Mouse (Mus musculus): ENCODE results near the gene Abtb2. TPM values are rescaled to one million over a fixed set of nuclear protein-coding genes. Genes with fewer than 3 reads are reported as not detected.

Abtb2 gene
- total and polyA plus RNA-seq, 3 experiments, result 0.12 to 0.13 TPM; not detected in 1

GRCm38 (mm10) chr2:103627101-103627500 lies 61.0 kb downstream of the Abtb2 start (continued):
- TF ChIP-seq ZMIZ1 (IDR thresholded peaks at IDR 0.05; ENCODE audit: low read depth, low read length) (no peak), ETS1 (IDR thresholded peaks at IDR 0.05; ENCODE audit: low read depth, low read length) (no peak), NELFE (IDR thresholded peaks at IDR 0.05; ENCODE audit: low read depth, low read length) (no peak), EP300 (IDR thresholded peaks at IDR 0.05; ENCODE audit: low read depth in 1 of 2, low read length in 2 of 2) (no peak), USF2 (IDR thresholded peaks at IDR 0.05; ENCODE audit: borderline replicate concordance in 1 of 2, insufficient read depth in 1 of 2, low read depth in 1 of 2, low read length in 2 of 2) (no peak), ZKSCAN1 (IDR thresholded peaks at IDR 0.05; ENCODE audit: low read depth, low read length) (no peak), BHLHE40 (IDR thresholded peaks at IDR 0.05; ENCODE audit: borderline replicate concordance, low read depth, low read length) (peak; percentile 88), JUND (IDR thresholded peaks at IDR 0.05; ENCODE audit: low read depth, low read length) (no peak), ELF1 (IDR thresholded peaks at IDR 0.05; ENCODE audit: low read depth, low read length) (no peak), MEF2A (IDR thresholded peaks at IDR 0.05; ENCODE audit: extremely low read depth, insufficient replicate concordance, low read depth, low read length, poor library complexity, severe bottlenecking) (no peak), POLR2A (IDR thresholded peaks at IDR 0.05; ENCODE audit: control insufficient read depth in 1 of 2, insufficient read depth in 1 of 2, low read depth in 1 of 2, low read length in 2 of 2, poor library complexity in 1 of 2) (no peak)

GRCm38 (mm10) chr2:103629956-103630355 lies 63.8 kb downstream of the Abtb2 start:
- Histone ChIP-seq H3K27me3 (ENCODE audit: control insufficient read depth in 1 of 2, insufficient read depth in 2 of 2, low read length in 2 of 2) (peaks cover 0 to 5% of the 10 kb centered on the region in 2 experiments; a peak in 3 of 4 replicates), H3K9ac (ENCODE audit: control insufficient read depth, low read depth, low read length, poor library complexity, severe bottlenecking) (no peak overlapping the region), H3K27ac (ENCODE audit: control insufficient read depth, low read depth, low read length) (no peak overlapping the region), H3K36me3 (ENCODE audit: control insufficient read depth in 1 of 2, insufficient read depth in 2 of 2, low read length in 2 of 2) (peaks cover 0 to 3% of the 10 kb centered on the region in 2 experiments; a peak in 2 of 4 replicates), H3K9me3 (replicated peaks; ENCODE audit: insufficient read depth, low read length) (no peaks in the 10 kb centered on the region), H3K4me3 (ENCODE audit: control insufficient read depth in 1 of 2, insufficient read depth in 1 of 2, low read depth in 2 of 2, low read length in 2 of 2) (no peak overlapping the region), H3K79me2 (ENCODE audit: control insufficient read depth, insufficient read depth, low read length, poor library complexity) (no peaks in the 10 kb centered on the region), H3K4me1 (ENCODE audit: control insufficient read depth in 1 of 2, insufficient read depth in 2 of 2, low read length in 2 of 2) (no peaks in the 10 kb centered on the region)
- no peak for DNase-seq (ENCODE audit: low read depth, low spot score)
- no peak for TF ChIP-seq NELFE (IDR thresholded peaks at IDR 0.05; ENCODE audit: low read depth, low read length)
- no peak for TF ChIP-seq POLR2A (IDR thresholded peaks at IDR 0.05; ENCODE audit: control insufficient read depth in 1 of 2, insufficient read depth in 1 of 2, low read depth in 1 of 2, low read length in 2 of 2, poor library complexity in 1 of 2)
- TF ChIP-seq ZMIZ1 (IDR thresholded peaks at IDR 0.05; ENCODE audit: low read depth, low read length), result no peak
- no peak for TF ChIP-seq CTCF (IDR thresholded peaks at IDR 0.05 in 2 of 3, conservative IDR thresholded peaks at IDR 0.05 in 1 of 3; ENCODE audit: control insufficient read depth in 1 of 3, insufficient read depth in 1 of 3, low read depth in 2 of 3, low read length in 3 of 3, poor library complexity in 1 of 3, severe bottlenecking in 1 of 3)
- no peak for TF ChIP-seq UBTF (IDR thresholded peaks at IDR 0.05; ENCODE audit: borderline replicate concordance, insufficient read depth, low read depth, low read length)
- TF ChIP-seq MAX (IDR thresholded peaks at IDR 0.05; ENCODE audit: low read length), result no peak
- TF ChIP-seq SIN3A (IDR thresholded peaks at IDR 0.05; ENCODE audit: low read length), result no peak
- no peak for TF ChIP-seq MXI1 (IDR thresholded peaks at IDR 0.05; ENCODE audit: low read depth, low read length)
- no peak for TF ChIP-seq ZC3H11A (IDR thresholded peaks at IDR 0.05; ENCODE audit: low read depth, low read length)
- TF ChIP-seq JUND (IDR thresholded peaks at IDR 0.05; ENCODE audit: low read depth, low read length), result no peak
- TF ChIP-seq ELF1 (IDR thresholded peaks at IDR 0.05; ENCODE audit: low read depth, low read length), result no peak

Measured in MEL (cell line).